Mouse (Mus musculus) left cerebral cortex, postnatal 25 days (tissue): ENCODE measurements at regions not wholly inside any gene's neighbourhood (a gene's known extent, or its start where the extent isn't known, plus 50 kb on each side); places are given as distances from the start of the nearest gene placed in this dataset.

Experiments used
- DNase-seq, 2 experiments: peaks; one replicate each; pipeline ENCODE4 v3.0.0; 2022; ENCODE audit warnings: low spot score in 2 of 2, mixed read lengths in 1 of 2
- intact Hi-C: fragments of 180-260 bp; cut with DNase I; formaldehyde crosslinking; loops from one replicate; pipeline ENCODE4 v1.15.1; 2025

- intact Hi-C loops = no loop called here
These were observed 286.3 kb downstream of the 1500009L16Rik start for GRCm38 (mm10) chr10:84008923-84009322.

DNA sequence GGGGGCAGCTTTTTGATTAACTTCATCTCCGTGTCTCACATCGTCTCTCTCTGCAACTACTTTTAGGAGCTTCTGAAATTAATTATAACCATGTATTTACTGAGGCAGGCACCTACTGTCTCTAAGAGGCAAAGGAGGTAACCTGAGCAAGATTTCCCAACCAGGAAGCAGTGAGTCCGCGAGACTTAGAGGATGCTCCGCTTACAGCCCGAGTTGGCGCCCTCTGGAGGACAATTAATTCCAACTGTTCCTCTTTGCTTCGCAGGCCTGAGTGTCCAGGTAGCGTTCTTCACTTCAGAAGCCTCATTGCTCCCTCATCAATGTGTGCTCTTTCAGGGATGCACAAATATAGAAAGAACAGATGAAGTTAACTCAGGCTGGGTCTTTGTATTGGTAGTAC, 296.7 kb downstream of the 1500009L16Rik start:
- peak; percentile 70 for DNase-seq
- intact Hi-C loops = loop anchor here (1.0 to 2.0 kb wide), 2 partner anchors 201 to 420 kb away; no protein-coding TSS in a partner anchor

More at GRCm38 (mm10) chr10:84008923-84009322, 286.3 kb downstream of the 1500009L16Rik start:
- DNase-seq = no peak

DNA sequence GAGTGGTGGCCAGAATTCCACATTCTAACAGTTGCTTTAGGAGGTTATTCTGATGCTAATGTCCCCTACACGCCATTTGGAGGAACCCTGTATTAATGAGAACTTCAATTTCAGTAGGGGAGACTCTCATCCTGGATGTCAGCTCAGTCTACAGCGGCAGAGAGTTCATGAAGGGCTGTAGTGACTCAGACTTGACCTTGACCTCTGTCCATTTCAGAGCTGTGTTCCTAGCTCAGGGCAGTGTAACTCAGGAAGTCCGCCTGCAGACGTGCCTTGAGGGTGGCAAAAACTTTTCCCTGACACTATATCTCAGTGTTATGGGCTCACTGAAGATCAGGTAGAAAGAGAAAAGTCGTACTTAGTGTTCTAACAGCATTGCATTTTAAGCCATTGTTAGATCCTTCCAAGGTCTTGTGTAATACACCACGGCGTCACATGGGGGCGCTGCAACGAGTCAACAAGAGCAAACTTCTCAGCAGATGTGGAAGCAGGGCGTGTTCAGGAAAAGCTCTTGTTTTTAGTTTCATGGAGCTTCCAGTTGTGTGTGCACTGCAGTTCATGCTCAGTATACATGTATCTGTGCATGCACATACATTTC, 297.5 kb downstream of the 1500009L16Rik start:
- intact Hi-C loops = no loop called here
- peak; percentile 15 to 37 for DNase-seq

DNA sequence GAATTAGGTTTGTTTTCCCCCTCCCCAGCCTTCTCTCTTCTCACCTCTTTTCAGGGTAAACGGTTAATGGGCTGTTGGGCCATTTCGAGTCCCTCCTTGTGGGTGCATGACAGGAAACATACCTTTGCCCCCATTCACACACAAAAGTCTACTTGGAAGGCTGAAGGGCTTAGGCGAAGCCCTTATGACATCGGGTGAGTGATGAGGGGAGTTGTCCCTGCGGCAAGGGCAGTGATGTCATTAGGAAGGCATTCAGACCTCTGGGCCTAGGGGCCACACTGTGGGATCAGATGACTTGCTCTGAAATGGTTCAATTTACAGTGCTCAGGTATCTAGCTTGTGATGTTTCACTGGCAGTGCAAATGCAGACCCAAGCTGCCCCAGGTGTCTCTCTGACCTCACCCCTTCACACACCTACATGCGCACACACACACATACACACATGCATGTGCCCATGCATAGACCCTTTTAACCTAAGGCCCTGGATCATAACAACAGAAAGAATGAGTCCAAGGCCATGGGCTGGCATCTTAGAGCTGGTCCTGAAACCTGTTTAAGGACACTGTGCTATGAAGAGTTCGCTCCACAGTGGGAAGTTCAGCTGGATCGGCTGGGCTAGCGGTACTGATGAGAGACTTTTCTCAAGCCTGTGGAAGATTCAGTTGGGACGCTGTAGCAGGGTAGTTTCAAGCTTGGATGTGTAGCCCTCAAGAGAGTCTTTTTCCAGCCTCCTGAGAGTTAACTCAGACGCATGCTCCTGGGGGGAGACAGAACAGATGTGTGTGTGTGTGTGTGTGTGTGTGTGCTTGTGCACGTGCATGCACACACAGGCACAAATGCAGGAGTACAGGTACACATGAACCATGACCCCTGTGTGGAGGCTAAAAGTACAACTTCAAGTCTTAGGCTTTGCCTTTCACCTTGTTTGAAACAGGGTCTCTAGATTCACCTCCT, 298.8 kb downstream of the 1500009L16Rik start:
- intact Hi-C loops = no loop called here
- DNase-seq = no peak

DNA sequence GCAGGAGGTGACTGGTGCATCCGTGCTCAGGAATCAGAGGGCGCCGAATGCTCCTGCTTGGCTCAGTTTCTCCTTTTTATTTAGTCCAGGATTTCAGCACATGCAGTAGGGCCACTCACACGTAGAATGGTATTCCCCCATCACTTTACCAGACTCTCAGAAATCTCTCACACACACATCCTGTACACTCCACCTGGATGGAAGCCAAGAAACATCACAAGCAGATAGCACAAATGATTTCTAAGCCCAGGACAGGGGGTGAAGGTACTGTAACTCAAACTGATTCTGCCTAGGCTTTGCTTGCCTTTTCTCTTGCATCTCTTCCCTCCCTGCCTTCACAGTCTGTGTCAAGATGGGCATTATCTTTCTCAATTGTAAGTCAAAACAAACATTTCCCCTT, 301.6 kb downstream of the 1500009L16Rik start:
- no peak for DNase-seq
- intact Hi-C loops = no loop called here

GRCm38 (mm10) chr10:84024901-84025300, 302.2 kb downstream of the 1500009L16Rik start:
- intact Hi-C loops = no loop called here
- DNase-seq = no peak

DNA sequence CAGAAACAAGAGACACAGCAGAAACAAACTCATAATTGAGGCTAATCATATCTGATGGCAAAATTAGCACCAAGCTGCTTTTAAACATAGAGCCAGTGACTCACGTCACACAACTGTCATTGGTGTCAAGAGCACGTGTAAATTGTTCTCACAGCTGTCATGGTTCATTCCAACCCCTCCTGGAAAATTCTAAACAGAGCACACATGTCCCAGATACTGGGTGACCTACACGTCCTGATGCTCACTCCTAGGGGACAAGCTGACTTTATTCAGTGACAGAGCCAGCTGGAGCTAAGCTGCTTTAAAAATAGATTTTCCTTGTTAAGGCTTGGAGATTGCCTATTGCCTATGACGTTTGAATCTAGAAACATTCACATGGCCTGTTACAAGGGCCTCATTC, 304.1 kb downstream of the 1500009L16Rik start:
- intact Hi-C loops = no loop called here
- peak in 1 of 2 experiments; percentile 47 for DNase-seq

DNA sequence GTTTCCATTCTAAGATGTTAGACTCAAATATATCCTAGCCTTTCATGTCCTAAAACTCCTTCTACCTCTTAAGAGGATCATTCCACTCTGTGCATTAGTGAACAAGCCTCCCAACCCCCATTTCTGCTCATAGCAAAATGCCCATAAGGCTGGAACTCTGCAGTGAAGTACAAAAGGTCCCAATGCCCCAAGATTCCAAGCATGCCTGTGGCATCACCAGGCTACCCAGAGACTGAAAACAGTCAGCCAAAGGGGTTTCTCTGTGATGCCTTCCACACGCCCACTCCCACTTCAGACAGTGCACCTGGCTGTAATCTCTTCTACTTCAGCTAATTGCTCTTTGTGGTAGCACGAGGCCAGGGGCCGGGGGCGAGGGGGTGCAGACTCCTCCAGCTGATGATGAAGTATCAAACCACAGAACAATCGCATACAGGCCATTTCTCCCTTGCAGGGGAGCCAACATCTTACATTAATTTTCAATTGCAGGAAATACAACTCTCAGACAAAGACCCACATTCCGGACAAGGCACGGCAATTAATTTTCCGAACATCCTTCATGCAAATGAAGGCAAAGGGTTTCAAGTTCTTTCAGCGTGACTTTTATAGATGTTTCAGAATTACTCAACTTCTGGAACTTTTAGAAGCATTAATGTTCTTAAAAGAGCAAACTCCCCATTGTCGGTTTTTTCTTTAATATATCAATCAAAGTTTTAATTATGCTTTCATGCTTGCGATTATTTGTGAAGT, 313.6 kb downstream of the 1500009L16Rik start:
- no peak for DNase-seq
- intact Hi-C loops = no loop called here

DNA sequence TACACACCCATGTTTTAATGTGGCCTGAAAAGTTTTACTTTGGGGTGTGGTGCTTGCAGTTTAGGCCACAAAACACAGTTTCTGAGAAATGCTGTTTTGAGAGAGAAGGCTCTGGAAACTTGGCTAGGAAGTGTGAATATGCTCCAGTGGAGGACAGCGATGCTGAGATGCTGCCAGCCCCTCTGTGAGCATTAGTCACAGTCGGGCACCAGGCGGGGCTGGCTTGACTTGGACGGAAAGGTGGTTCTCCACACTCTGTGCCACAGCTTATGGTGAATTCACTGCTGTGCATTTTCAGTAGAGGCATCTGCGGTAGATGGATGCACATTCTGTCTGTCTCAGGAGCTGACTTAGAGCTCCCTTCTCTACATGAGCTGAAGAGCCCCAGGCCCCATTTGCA, 326.0 kb downstream of the 1500009L16Rik start:
- peak in 1 of 2 experiments; percentile 46 for DNase-seq
- intact Hi-C loops = no loop called here

- DNase-seq = no peak
- intact Hi-C loops = no loop called here
These were observed 330.0 kb downstream of the 1500009L16Rik start for GRCm38 (mm10) chr10:84052696-84053095.

GRCm38 (mm10) chr10:84054551-84055336, 332.1 kb downstream of the 1500009L16Rik start:
- peak in 1 of 2 experiments; percentile 71 for DNase-seq
- intact Hi-C loops = loop anchor here (5.0 kb wide), 2 partner anchors 303 to 318 kb away; no protein-coding TSS in a partner anchor

- intact Hi-C loops = loop anchor here (5.0 kb wide), 2 partner anchors 302 to 317 kb away; no protein-coding TSS in a partner anchor
- DNase-seq = no peak
These were observed 332.9 kb downstream of the 1500009L16Rik start for GRCm38 (mm10) chr10:84055402-84056167.

DNA sequence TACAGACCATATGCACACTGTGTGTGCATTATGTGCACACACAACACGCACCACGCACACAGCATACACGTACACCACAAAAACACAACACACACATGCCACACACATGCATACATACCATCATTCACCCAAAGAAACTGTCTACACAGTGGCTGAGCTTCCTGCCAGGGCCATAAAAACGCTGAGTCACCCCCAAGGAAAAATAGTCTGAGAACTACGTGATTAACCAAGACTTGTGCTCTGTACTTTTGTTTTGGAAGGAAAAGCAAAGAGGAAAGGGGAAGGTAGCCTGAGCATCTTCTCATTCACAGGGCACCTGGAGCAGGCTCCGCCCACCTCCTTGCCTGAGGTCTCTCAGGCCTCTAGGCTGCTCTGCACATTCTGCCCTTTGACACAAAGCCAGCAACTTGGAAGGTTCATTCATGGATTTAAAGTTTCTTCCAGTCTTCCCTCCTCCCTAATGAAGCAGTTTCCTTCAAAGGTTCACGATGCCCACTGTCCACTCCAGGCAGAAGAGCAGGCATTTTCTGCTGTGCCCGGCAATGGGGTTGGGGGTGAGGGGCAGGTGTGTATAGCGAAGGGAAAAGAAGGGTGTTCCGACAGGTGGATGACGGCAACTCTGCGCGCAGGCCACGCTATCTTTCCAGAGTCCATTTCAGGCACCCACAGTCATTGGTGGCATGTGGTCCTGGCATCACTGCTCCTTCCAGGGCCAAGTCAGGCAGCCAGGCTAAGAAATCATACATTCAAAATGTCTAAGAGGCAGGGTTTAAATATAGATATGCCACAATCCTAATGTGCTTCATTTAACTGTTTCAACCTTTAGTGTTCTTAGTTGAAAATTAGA, 333.9 kb downstream of the 1500009L16Rik start:
- intact Hi-C loops = loop anchor here (5.0 kb wide), 2 partner anchors 301 to 316 kb away; no protein-coding TSS in a partner anchor
- DNase-seq = peak in 1 of 2 experiments; percentile 19

DNA sequence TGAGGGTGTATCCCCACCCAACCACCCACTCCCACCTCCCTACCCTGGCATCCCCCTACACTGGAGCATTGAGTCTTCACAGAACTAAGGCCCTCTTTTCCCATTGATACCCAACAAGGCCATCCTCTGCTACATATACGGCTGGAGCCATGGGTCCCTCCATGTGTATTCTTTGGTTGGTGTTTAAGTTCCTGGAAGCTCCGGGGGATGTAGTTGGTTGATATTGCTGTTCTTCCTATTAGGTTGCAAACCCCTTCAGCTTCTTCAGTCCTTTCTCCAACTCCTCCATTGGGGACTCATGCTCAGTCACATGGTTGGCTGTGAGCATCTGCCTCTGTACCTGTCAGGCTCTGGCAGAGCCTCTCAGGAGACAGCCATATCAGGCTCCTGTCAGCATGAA, 335.6 kb downstream of the 1500009L16Rik start:
- intact Hi-C loops = loop anchor here (2.0 to 5.0 kb wide), 3 partner anchors 299 to 382 kb away; partner anchors contain the start of gene Nuak1
- DNase-seq = no peak

DNA sequence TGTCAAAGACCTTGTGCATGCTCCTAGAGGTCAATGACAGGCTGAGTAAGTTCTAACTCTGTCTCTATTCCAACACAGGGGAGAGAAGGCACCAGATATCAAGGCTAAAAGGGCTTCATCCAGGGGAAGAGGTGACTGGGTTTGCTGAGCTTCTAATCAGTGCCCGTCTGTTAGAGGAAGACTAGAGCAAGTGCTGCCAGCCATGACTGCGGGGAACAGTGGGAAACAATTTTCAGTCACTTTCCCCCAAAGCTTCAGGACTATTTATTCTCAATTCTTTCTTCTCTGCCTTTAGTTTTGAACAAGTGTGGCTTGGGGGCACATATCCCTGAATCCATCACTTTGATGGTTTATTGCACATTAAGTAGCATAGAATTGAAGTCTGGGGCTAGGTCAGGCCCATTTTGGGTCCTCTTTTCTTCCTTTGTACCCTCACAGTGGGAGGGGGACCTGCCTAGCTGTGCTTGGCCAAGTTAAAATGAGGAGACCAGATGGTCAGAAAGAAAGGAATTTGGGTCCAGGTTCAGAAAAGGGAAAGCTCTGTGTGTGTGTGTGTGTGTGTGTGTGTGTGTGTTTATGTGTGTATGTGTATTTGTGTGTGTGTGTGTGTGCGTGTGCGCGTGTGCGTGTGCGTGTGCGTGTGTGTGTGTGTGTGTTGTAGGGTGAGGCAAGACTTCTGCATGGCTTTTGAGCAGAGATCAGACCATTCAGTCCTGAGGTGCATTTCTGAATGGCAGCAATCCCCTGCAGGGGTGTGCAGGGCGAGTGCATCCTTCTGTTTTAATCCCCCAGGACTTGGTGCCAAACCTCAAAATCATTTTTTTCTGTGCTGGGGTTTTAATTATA, 337.2 kb downstream of the 1500009L16Rik start:
- intact Hi-C loops = loop anchor here (2.0 to 5.0 kb wide), 3 partner anchors 297 to 381 kb away; partner anchors contain the start of gene Nuak1
- no peak for DNase-seq

DNA sequence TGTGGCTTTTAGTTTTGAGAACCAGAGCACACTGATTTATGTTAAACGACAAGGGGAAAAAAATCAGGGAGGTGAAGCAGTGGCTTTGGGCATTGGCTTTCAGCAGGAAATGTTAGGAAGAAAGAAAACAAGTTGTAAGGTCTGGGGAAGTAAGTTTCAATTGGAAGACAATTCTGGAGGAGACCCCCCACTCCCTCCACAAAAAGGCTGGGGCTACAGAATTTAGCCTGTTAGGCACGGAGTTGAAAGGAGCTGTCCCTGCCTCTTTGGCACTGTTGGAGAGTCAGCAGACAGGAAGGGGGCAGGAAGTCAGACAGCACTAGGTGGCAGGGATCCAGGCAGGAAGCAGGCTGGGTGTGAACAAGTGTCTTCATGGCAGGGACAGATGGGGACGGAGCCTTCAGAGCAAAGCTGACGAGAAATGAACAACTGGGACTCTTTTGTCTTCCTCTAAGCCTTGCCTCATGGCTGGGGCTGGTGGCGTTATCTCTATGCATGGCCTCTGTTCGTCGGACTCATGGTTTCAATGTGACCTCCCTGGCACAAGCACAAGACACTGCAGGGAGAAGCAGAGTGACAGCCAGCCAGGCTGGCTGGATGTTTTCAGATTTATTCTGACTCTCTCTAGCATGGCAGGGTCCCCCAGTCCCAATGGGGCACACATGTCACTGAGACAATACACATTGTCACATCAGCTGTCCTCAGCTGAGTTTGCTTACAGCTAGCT, 338.0 kb downstream of the 1500009L16Rik start:
- peak; percentile 65 to 89 for DNase-seq
- intact Hi-C loops = no loop called here
